Mouse (Mus musculus) kidney, adult 2 months (tissue): ENCODE data around the gene Tbx1.

Experiments
- CTCF ChIP-seq: fragments of 200-500 bp; conservative IDR thresholded peaks from 2 replicates; pipeline ENCODE4 v1.5.1; 2011; ENCODE audit warnings: low read depth, mild to moderate bottlenecking, control low read depth, low read length, moderate library complexity, mixed read lengths; ENCODE audit not compliant: insufficient read depth, insufficient read length
- POLR2A ChIP-seq: fragments of 200-500 bp; IDR thresholded peaks from one replicate; pipeline ENCODE4 v1.6.1; 2011; ENCODE audit warnings: low read depth, low read length, control low read depth

GRCm38 (mm10) chr16:18564472-18564871, 26.0 kb downstream of the Tbx1 start:
- TF ChIP-seq POLR2A (no peak), CTCF (no peak)
